Mouse (Mus musculus) kidney, adult 2 months (tissue): ENCODE measurements around the gene 1700028K03Rik.

Experiments used
- CTCF ChIP-seq: fragments of 200-500 bp; conservative IDR thresholded peaks from 2 replicates; pipeline ENCODE4 v1.5.1; 2011; ENCODE audit warnings: low read depth, mild to moderate bottlenecking, control low read depth, low read length, moderate library complexity, mixed read lengths; ENCODE audit not compliant: insufficient read depth, insufficient read length
- POLR2A ChIP-seq: fragments of 200-500 bp; IDR thresholded peaks from one replicate; pipeline ENCODE4 v1.6.1; 2011; ENCODE audit warnings: low read depth, low read length, control low read depth

GRCm38 (mm10) chr5:107545927-107546326, 11.4 kb downstream of the 1700028K03Rik start:
- TF ChIP-seq POLR2A = no peak
- TF ChIP-seq CTCF = no peak
